Mouse (Mus musculus) thymus, adult 2 months (tissue): ENCODE measurements around the gene Celf5. TPM values are rescaled to one million over a fixed set of nuclear protein-coding genes. Genes with fewer than 3 reads are reported as not detected.

Experiments used
- DNase-seq: peaks from one replicate; pipeline ENCODE4 v3.0.0; 2021
- H3K27ac ChIP-seq: fragments of 200-500 bp; 2 replicates; pipeline ENCODE4 v1.5.1; 2012; ENCODE audit warnings: low read length, control low read depth; ENCODE audit not compliant: control insufficient read depth, insufficient read depth
- H3K27me3 ChIP-seq: fragments of 200-500 bp; 2 replicates; pipeline ENCODE4 v1.6.1; 2012; ENCODE audit warnings: mild to moderate bottlenecking, low read length, moderate library complexity, mixed read lengths; ENCODE audit not compliant: control insufficient read depth, insufficient read depth
- H3K36me3 ChIP-seq: fragments of 200-500 bp; 2 replicates; pipeline ENCODE4 v1.6.1; 2012; ENCODE audit warnings: mild to moderate bottlenecking, low read length, moderate library complexity; ENCODE audit not compliant: control insufficient read depth, insufficient read depth
- H3K4me1 ChIP-seq: fragments of 200-500 bp; replicated peaks from 2 replicates; pipeline ENCODE4 v1.6.1; 2012; ENCODE audit warnings: low read length; ENCODE audit not compliant: control insufficient read depth, insufficient read depth
- H3K4me3 ChIP-seq: fragments of 200-500 bp; 2 replicates; pipeline ENCODE4 v1.5.1; 2012; ENCODE audit warnings: mild to moderate bottlenecking, low read length, control low read depth, moderate library complexity; ENCODE audit not compliant: control insufficient read depth, insufficient read depth
- CTCF ChIP-seq: fragments of 200-500 bp; IDR thresholded peaks from 2 replicates; pipeline ENCODE4 v1.5.1; 2012; ENCODE audit warnings: mild to moderate bottlenecking, control low read depth, low read length, moderate library complexity, borderline replicate concordance; ENCODE audit not compliant: control insufficient read depth, poor library complexity, insufficient read depth; ENCODE audit errors: extremely low read depth
- POLR2A ChIP-seq: fragments of 200-500 bp; IDR thresholded peaks from 2 replicates; pipeline ENCODE4 v1.6.1; 2012; ENCODE audit warnings: mild to moderate bottlenecking, low read length, control low read depth, moderate library complexity; ENCODE audit not compliant: control insufficient read depth, poor library complexity, insufficient read depth; ENCODE audit errors: extremely low read depth
- WGBS: fragments of 180-500 bp; shearing (Covaris S2); methylation state at CpG from one replicate; pipeline ENCODE4 v1.1.7; 2018; 5-methylcytosine and 5-hydroxymethylcytosine counted together
- polyA plus RNA-seq: library from polyadenylated mRNA; depleted of rRNA; stranded (reverse); fragments of >200 nt; gene quantifications from 2 replicates; pipeline ENCODE4 v1.2.3, GENCODE M21; 2012

The Celf5 gene
- polyA plus RNA-seq, 1 experiment = 5.1 TPM

DNA sequence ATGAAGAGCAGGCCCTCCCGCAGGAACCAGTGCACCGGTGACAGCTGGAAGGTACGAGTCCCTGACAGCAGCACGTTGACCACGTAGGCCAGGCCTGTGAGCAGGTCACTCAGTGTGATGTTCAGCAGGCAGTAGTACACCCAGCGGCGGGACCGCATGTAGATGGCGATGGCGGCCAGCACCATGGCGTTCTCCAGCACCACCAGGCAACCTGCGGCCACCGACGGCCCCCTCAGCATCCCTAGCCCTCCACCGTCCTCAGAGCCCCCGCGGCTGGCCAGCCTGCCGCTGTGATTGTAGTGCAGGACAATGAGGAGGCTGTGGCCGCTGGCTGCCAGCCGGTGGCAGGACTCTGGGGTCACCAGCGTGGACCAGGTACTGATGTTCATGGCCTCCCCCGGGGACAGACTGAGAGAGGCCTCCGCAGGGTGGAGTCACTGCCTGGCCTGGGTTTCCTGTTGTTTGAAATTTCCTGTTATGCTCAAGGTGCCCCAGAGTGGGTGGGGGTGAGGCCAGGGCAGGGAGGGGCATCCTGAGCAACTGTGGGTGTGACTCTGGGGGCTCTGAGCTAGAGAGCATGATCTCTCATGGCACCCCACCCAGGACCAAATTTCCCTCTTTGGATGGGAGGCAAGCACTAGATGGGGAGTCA, 16.9 kb upstream of the Celf5 start:
- peak overlapping the region; percentile 81 for H3K27ac ChIP-seq
- peak overlapping the region; percentile 69 for H3K4me3 ChIP-seq
- no peaks in the 10 kb centered on the region for H3K27me3 ChIP-seq
- H3K4me1 ChIP-seq = peaks cover 34% of the 10 kb centered on the region
- WGBS = 3% methylated on average over 23 of the region's 23 CpGs
- TF ChIP-seq CTCF (no peak), POLR2A (peak; percentile 71; the same call in 1 of the 2 replicates)
- DNase-seq = peak; percentile 85
- no peaks in the 10 kb centered on the region for H3K36me3 ChIP-seq

DNA sequence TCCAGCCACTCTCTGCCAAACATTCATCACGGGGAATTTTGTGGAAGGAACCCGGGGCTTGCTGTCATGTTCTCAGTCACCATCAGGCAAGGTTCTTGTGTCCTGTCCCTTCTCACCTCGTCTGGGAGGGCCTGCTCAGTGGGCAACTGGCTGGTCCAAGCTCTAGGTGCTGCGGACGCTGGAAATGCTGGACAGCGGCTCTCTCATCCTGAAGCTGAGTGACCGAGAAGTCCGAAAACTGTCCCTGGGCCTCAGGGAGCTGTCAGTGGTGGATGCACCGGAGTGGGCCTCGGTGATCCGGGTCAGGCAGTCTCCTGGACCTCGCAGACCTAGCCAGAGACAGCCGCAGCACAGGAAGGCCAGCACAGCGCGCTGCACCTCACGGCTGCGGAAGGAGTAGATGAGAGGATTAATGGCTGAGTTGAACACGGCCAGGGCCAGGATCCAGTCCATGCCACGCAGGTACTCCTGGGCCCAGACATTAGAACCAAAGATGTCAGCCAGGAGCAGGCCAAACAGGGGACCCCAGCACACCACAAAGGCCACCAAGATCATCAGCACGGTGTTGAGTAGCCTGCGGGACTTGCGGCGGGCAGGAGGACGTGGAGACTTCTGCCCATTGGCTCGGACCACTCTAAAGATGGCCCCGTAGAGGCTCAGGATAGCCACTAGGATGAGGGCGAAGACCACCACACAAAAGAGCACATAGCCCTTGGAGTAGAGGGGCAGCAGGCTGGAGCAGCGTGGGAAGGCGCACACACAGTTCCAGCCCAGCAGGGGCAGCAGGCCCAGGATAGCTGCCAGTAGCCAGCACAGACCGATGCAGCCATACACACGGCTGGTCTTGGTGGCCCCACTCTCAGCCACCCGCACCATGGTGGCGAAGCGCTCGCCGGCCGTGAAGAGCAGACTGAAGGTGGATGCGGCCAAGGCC, 16.1 kb upstream of the Celf5 start:
- peak; percentile 39 for DNase-seq
- no peaks in the 10 kb centered on the region for H3K36me3 ChIP-seq
- H3K4me3 ChIP-seq = peak overlapping the region; percentile 69
- TF ChIP-seq POLR2A (no peak), CTCF (no peak)
- WGBS = 13% methylated on average over 38 of the region's 38 CpGs
- no peaks in the 10 kb centered on the region for H3K27me3 ChIP-seq
- peaks cover 34% of the 10 kb centered on the region for H3K4me1 ChIP-seq
- H3K27ac ChIP-seq = peak overlapping the region; percentile 81

DNA sequence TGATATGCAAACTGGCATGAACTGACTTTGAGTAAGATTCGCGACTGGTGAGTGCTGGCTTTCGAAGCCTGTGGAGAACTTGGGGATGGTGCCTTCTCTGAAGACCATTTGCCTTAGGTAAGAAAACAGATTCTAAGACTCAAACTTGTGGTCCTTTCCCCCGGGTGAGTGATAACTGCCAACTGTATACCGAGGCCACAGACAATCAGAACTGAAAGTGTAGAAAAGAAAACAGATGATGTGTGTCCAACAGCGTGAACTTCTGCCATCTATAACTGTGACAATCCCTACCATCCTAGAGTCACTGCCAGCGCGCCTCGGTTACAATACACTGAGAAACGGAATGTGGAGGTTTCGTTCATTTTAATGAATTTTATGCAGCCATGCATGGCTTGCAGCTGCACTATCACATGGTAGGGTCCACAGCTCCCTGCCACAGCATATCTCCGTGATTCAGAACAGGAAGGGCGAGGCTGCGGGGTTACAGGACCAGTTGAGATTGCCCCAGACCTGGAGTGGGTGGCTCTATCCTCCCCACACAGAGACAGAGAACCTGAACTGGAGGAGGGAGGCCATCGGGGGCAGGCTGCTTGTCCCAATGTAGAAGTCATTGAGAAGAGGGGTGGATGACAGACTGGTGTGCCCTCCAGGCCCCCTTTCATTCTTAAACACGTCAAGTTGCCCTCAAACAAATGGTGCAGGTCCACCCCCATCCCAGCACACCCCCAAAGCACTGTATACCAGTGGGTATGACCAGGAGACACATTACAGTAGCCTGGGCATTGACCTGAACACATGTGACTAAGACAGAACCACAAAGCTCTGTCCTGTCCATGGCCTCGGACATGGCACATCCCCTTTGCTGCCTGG, 15.1 kb upstream of the Celf5 start:
- H3K36me3 ChIP-seq = no peaks in the 10 kb centered on the region
- H3K27me3 ChIP-seq = no peaks in the 10 kb centered on the region
- peaks cover 31% of the 10 kb centered on the region for H3K4me1 ChIP-seq
- TF ChIP-seq POLR2A (no peak), CTCF (no peak)
- peak overlapping the region; percentile 81 for H3K27ac ChIP-seq
- 8% methylated on average over 17 of the region's 17 CpGs for WGBS
- peak overlapping the region; percentile 69 for H3K4me3 ChIP-seq
- peak; percentile 44 for DNase-seq

DNA sequence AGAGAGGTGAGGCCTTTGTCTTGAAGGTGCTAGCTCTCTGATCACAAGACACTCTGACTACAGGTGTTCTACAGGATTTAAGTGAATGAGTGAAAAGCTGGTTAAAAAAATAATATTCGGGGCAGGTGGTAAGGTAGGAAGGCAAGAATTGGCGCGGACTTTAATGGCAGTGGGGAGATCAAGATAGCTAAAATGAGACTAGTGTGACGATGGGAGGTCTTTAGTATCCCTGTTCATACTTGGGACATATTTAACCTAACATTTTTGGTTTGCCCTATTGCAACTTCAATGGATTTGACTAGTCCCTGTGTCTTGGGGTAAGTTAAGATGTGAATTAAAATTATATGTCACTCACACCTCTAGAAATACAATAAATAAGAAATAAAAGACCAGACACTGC, 14.5 kb upstream of the Celf5 start:
- H3K27ac ChIP-seq = peak overlapping the region; percentile 48
- H3K4me1 ChIP-seq = peaks cover 31% of the 10 kb centered on the region
- no peaks in the 10 kb centered on the region; the same call in 1 of the 2 replicates for H3K36me3 ChIP-seq
- no peak for TF ChIP-seq POLR2A
- no peak for TF ChIP-seq CTCF
- WGBS = 3% methylated on average over 4 of the region's 4 CpGs
- no peak for DNase-seq
- peak overlapping the region; percentile 19; the same call in 1 of the 2 replicates for H3K4me3 ChIP-seq
- H3K27me3 ChIP-seq = no peaks in the 10 kb centered on the region

DNA sequence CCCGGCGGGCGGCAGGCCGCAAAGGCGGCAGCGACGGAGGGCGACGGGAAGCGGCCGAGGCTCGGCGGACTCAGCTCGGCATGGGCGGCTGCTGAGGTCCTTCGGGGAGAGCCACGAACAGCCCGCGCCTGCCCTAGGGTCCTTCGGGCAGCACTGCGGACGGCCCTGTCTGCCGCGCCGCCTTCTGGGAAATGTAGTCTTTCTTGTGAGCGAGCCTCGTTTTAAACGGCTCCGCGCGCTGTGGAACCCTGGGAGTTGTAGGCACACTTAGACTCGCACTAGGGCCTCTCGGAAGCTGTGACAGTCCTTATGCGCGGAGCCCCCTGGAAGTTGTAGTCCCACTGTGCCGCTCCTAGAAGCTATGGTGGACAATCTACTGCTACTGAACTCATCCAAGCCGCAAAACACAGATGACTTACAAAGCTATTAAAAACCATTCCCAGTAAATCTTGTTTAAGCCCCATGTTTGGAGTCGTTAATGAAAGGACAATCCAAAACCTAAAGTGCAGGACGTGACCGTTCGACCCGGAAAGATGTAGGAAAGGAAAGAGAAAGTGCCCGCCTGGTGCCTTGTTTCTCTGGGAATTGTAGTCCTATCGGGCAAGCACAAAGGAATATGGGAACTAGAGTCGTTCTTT, 13.9 kb upstream of the Celf5 start, which contains the start of gene Ncln:
TSS of gene Ncln (minus strand) at position 129 of the 638 bp plus-strand sequence.
- DNase-seq = peak; percentile 99
- peak; percentile 47; the same call in 1 of the 2 replicates for TF ChIP-seq CTCF
- peak; percentile 49; the same call in 1 of the 2 replicates for TF ChIP-seq POLR2A
- H3K36me3 ChIP-seq = peaks cover 3% of the 10 kb centered on the region
- H3K4me1 ChIP-seq = peaks cover 31% of the 10 kb centered on the region
- peak within 1 kb of the TSS; percentile 48 for H3K27ac ChIP-seq
- no peaks in the 10 kb centered on the region for H3K27me3 ChIP-seq
- WGBS = under 1% methylated on average over 45 of the region's 45 CpGs
- peak within 1 kb of the TSS; percentile 91 for H3K4me3 ChIP-seq
